Mouse (Mus musculus) olfactory bulb, adult 2 months (tissue): Measurements from ENCODE around the gene Tgtp1.
"Not testable (repeated sequence)": the region's sequence is repeated elsewhere in the genome, so short reads cannot be mapped to it uniquely, and the experiment has no call there.

Experiments used
- CTCF ChIP-seq: fragments of 200-500 bp; IDR thresholded peaks from 2 replicates; pipeline ENCODE4 v1.5.1; 2012; ENCODE audit warnings: low read depth, mild to moderate bottlenecking, low read length, moderate library complexity; ENCODE audit not compliant: insufficient read depth
- POLR2A ChIP-seq: fragments of 200-500 bp; IDR thresholded peaks from 2 replicates; pipeline ENCODE4 v1.6.1; 2012; ENCODE audit warnings: mild to moderate bottlenecking, low read depth, low read length, moderate library complexity; ENCODE audit not compliant: insufficient read depth

DNA sequence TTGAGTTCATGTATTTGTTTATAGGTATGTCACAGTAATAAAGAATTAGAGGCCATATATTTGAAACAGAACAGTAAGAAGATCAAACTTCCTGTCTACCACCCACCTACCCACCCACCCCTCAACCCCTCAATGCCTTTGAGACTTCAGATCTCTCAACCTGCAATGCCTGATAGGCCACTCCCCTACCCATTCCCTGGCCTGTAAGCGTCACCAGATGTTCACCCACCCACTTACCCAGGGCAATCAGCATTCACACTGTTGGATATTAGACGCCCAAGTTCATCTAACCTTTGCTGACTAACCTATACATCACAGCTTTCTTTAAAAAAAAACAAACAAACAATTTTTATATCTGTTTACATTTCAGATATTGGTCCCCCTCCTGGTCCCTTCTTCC is 4.0 kb downstream of the Tgtp1 start:
- not testable (repeated sequence) for TF ChIP-seq CTCF, POLR2A
